Mouse (Mus musculus) embryonic fibroblast, embryonic 13.5 days (primary cell): ENCODE data around the gene Acot8.

Source experiments
- CTCF ChIP-seq: IDR thresholded peaks from 2 replicates; pipeline ENCODE4 v1.5.1; 2011; ENCODE audit warnings: mild to moderate bottlenecking, control low read depth, low read length, moderate library complexity, borderline replicate concordance; ENCODE audit not compliant: insufficient read depth
- POLR2A ChIP-seq: IDR thresholded peaks from 2 replicates; pipeline ENCODE4 v1.6.1; 2011; ENCODE audit warnings: low read depth, mild to moderate bottlenecking, control low read depth, low read length, moderate library complexity

- TF ChIP-seq CTCF = no peak
- TF ChIP-seq POLR2A = no peak
Observed at GRCm38 (mm10) chr2:164787032-164787431, 17.6 kb downstream of the Acot8 start.
